Mouse (Mus musculus): ENCODE data around the gene Lbh. TPM values are rescaled to one million over a fixed set of nuclear protein-coding genes. Genes with fewer than 3 reads are reported as not detected.

Lbh gene
- 5.1 and 5.3 TPM in 2 replicates for polyA plus RNA-seq (2014; fragmentation: Nextera tagmentation; extraction: Ambion mirVana)

GRCm38 (mm10) chr17:72918053-72918452, at the start of gene Lbh:
Gene Lbh, plus strand, starts transcription at chr17:72918305.
- Histone ChIP-seq H3K9ac (ENCODE audit: low read length) (peak within 1 kb of the TSS; percentile 91), H3K4me2 (peak within 1 kb of the TSS; percentile 88), H3K4me3 (ENCODE audit: low read depth, low read length) (peak within 1 kb of the TSS; percentile 57), H3K27ac (ENCODE audit: low read depth, low read length) (peak within 1 kb of the TSS; percentile 74), H3K4me1 (ENCODE audit: control insufficient read depth, insufficient read depth, low read length) (peaks cover 16% of the 10 kb centered on the region), H3K27me3 (ENCODE audit: control insufficient read depth, insufficient read depth, low read length) (no peaks in the 10 kb centered on the region), H3K9me3 (ENCODE audit: control insufficient read depth, low read length) (no peaks in the 10 kb centered on the region), H3K36me3 (ENCODE audit: control insufficient read depth, insufficient read depth, low read length) (no peaks in the 10 kb centered on the region)
- under 1% methylated on average over 35 of the region's 35 CpGs for WGBS
- peak; percentile 99 for DNase-seq (ENCODE audit: low spot score, missing footprints)
- ATAC-seq (ENCODE audit: low FRiP score) = peak; percentile 92

- no peaks in the 10 kb centered on the region for H3K27me3 ChIP-seq (ENCODE audit: control insufficient read depth, insufficient read depth, low read length)
- no peaks in the 10 kb centered on the region for H3K9me3 ChIP-seq (ENCODE audit: control insufficient read depth, low read length)
- H3K36me3 ChIP-seq (ENCODE audit: control insufficient read depth, insufficient read depth, low read length) = no peaks in the 10 kb centered on the region
- no peak overlapping the region for H3K27ac ChIP-seq (ENCODE audit: low read depth, low read length)
- no peak overlapping the region for H3K9ac ChIP-seq (ENCODE audit: low read length)
- DNase-seq (ENCODE audit: low spot score, missing footprints) (no peak), ATAC-seq (ENCODE audit: low FRiP score) (no peak)
- H3K4me2 ChIP-seq = no peak overlapping the region
- H3K4me1 ChIP-seq (ENCODE audit: control insufficient read depth, insufficient read depth, low read length) = no peaks in the 10 kb centered on the region
- WGBS = 91% methylated on average over 9 of the region's 9 CpGs
- no peak overlapping the region for H3K4me3 ChIP-seq (ENCODE audit: low read depth, low read length)
Observed at GRCm38 (mm10) chr17:72878979-72879378, 39.1 kb upstream of the Lbh start.

- Histone ChIP-seq H3K27me3 (ENCODE audit: control insufficient read depth, insufficient read depth, low read length) (no peaks in the 10 kb centered on the region), H3K4me2 (no peak overlapping the region), H3K4me1 (ENCODE audit: control insufficient read depth, insufficient read depth, low read length) (no peaks in the 10 kb centered on the region), H3K27ac (ENCODE audit: low read depth, low read length) (no peak overlapping the region), H3K36me3 (ENCODE audit: control insufficient read depth, insufficient read depth, low read length) (no peaks in the 10 kb centered on the region), H3K9me3 (ENCODE audit: control insufficient read depth, low read length) (no peaks in the 10 kb centered on the region), H3K9ac (ENCODE audit: low read length) (no peak overlapping the region), H3K4me3 (ENCODE audit: low read depth, low read length) (no peak overlapping the region)
- WGBS = 79% methylated on average over 3 of the region's 3 CpGs
- no peak for ATAC-seq (ENCODE audit: low FRiP score)
- DNase-seq (ENCODE audit: low spot score, missing footprints) = no peak
Observed at GRCm38 (mm10) chr17:72880156-72880555, 37.9 kb upstream of the Lbh start.

DNA sequence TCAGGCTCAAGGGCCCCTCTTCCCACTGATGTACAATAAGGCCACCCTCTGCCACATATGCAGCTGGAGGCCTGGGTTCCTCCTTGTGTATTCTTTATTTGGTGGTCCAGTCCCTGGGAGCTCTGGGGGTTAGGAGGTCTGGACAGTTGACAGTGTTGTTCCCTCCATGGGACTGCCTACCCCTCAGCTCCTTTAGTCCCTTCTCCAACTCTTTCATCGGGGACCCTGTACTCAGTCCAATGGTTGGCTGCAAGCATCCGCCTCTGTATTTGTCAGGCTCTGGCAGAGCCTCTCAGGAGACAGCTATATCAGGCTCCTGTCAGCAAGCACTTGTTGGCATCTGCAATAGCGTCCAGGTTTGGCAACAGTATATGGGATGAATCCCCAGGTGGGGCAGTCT, 37.1 kb upstream of the Lbh start:
- H3K27ac ChIP-seq (ENCODE audit: low read depth, low read length) = no peak overlapping the region
- no peak for ATAC-seq (ENCODE audit: low FRiP score)
- H3K4me2 ChIP-seq = no peak overlapping the region
- 81% methylated on average over 3 of the region's 3 CpGs for WGBS
- peak; percentile 39 for DNase-seq (ENCODE audit: low spot score, missing footprints)
- no peaks in the 10 kb centered on the region for H3K27me3 ChIP-seq (ENCODE audit: control insufficient read depth, insufficient read depth, low read length)
- H3K36me3 ChIP-seq (ENCODE audit: control insufficient read depth, insufficient read depth, low read length) = no peaks in the 10 kb centered on the region
- H3K4me3 ChIP-seq (ENCODE audit: low read depth, low read length) = no peak overlapping the region
- H3K9me3 ChIP-seq (ENCODE audit: control insufficient read depth, low read length) = no peaks in the 10 kb centered on the region
- H3K9ac ChIP-seq (ENCODE audit: low read length) = no peak overlapping the region
- H3K4me1 ChIP-seq (ENCODE audit: control insufficient read depth, insufficient read depth, low read length) = no peaks in the 10 kb centered on the region

DNA sequence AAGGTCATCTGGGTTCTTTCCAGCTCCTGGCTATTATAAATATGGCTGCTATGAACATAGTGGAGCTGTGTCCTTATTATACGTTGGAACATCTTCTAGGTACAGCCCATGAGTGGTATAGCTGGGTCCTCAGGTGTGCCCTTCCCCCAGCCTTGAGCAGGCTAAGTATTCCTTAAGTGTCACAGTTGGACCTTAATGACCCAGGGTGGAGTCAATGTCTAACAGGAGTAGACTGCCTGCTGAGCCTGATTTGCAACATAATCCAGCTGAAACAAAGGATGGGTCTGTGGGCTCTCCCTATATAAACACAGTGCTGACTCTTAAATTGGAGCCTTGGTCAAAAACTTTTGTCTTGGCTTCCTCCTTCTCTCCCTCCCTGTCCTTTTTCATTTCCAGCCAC, 36.3 kb upstream of the Lbh start:
- no peaks in the 10 kb centered on the region for H3K9me3 ChIP-seq (ENCODE audit: control insufficient read depth, low read length)
- H3K4me1 ChIP-seq (ENCODE audit: control insufficient read depth, insufficient read depth, low read length) = no peaks in the 10 kb centered on the region
- WGBS = 47% methylated on average over 1 of the region's 1 CpGs
- no peaks in the 10 kb centered on the region for H3K36me3 ChIP-seq (ENCODE audit: control insufficient read depth, insufficient read depth, low read length)
- H3K9ac ChIP-seq (ENCODE audit: low read length) = no peak overlapping the region
- DNase-seq (ENCODE audit: low spot score, missing footprints) = no peak
- no peak for ATAC-seq (ENCODE audit: low FRiP score)
- H3K27ac ChIP-seq (ENCODE audit: low read depth, low read length) = no peak overlapping the region
- no peak overlapping the region for H3K4me2 ChIP-seq
- no peaks in the 10 kb centered on the region for H3K27me3 ChIP-seq (ENCODE audit: control insufficient read depth, insufficient read depth, low read length)
- no peak overlapping the region for H3K4me3 ChIP-seq (ENCODE audit: low read depth, low read length)

GRCm38 (mm10) chr17:72889556-72890397, 28.3 kb upstream of the Lbh start:
- no peaks in the 10 kb centered on the region for H3K27me3 ChIP-seq (ENCODE audit: control insufficient read depth, insufficient read depth, low read length)
- ATAC-seq (ENCODE audit: low FRiP score) (peak; percentile 93), DNase-seq (ENCODE audit: low spot score, missing footprints) (peak; percentile 96)
- 9% methylated on average over 18 of the region's 20 CpGs for WGBS
- H3K4me3 ChIP-seq (ENCODE audit: low read depth, low read length) = no peak overlapping the region
- H3K4me1 ChIP-seq (ENCODE audit: control insufficient read depth, insufficient read depth, low read length) = peaks cover 9% of the 10 kb centered on the region; the same call in 1 of the 2 replicates
- H3K36me3 ChIP-seq (ENCODE audit: control insufficient read depth, insufficient read depth, low read length) = no peaks in the 10 kb centered on the region
- H3K9me3 ChIP-seq (ENCODE audit: control insufficient read depth, low read length) = no peaks in the 10 kb centered on the region
- H3K27ac ChIP-seq (ENCODE audit: low read depth, low read length) = no peak overlapping the region
- H3K4me2 ChIP-seq = peak overlapping the region; percentile 2
- peak overlapping the region; percentile 38; the same call in 1 of the 2 replicates for H3K9ac ChIP-seq (ENCODE audit: low read length)

- H3K4me1 ChIP-seq (ENCODE audit: control insufficient read depth, insufficient read depth, low read length) = peaks cover 9% of the 10 kb centered on the region; the same call in 1 of the 2 replicates
- H3K4me3 ChIP-seq (ENCODE audit: low read depth, low read length) = no peak overlapping the region
- no peaks in the 10 kb centered on the region for H3K9me3 ChIP-seq (ENCODE audit: control insufficient read depth, low read length)
- no peaks in the 10 kb centered on the region for H3K36me3 ChIP-seq (ENCODE audit: control insufficient read depth, insufficient read depth, low read length)
- WGBS = 58% methylated on average over 8 of the region's 8 CpGs
- peak; percentile 89 for DNase-seq (ENCODE audit: low spot score, missing footprints)
- H3K9ac ChIP-seq (ENCODE audit: low read length) = no peak overlapping the region
- no peaks in the 10 kb centered on the region for H3K27me3 ChIP-seq (ENCODE audit: control insufficient read depth, insufficient read depth, low read length)
- H3K27ac ChIP-seq (ENCODE audit: low read depth, low read length) = no peak overlapping the region
- H3K4me2 ChIP-seq = no peak overlapping the region
- ATAC-seq (ENCODE audit: low FRiP score) = peak; percentile 63
Observed at GRCm38 (mm10) chr17:72890398-72890898, 27.7 kb upstream of the Lbh start.

DNA sequence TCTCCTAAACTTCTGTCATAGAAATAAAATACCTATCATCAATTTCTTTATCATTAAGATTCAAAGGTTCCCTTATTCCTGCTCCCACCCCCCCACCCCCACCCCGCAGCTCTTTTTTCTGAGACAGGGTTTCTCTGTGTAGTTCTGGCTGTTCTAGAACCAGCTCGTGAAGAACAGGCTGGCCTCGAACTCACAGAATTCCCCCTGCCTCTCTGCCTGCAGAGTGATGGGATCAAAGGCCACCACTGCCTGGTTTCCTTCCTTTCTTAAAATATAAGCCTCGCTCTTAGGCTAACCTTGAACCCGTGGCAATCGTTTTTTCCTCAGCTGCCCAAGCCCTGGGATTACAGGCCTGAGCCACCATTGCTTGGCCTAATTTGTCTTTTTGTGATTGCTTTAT, 26.5 kb upstream of the Lbh start:
- DNase-seq (ENCODE audit: low spot score, missing footprints) (peak; percentile 31), ATAC-seq (ENCODE audit: low FRiP score) (no peak)
- Histone ChIP-seq H3K36me3 (ENCODE audit: control insufficient read depth, insufficient read depth, low read length) (no peaks in the 10 kb centered on the region), H3K4me2 (no peak overlapping the region), H3K9ac (ENCODE audit: low read length) (no peak overlapping the region), H3K27ac (ENCODE audit: low read depth, low read length) (no peak overlapping the region), H3K27me3 (ENCODE audit: control insufficient read depth, insufficient read depth, low read length) (no peaks in the 10 kb centered on the region), H3K4me3 (ENCODE audit: low read depth, low read length) (no peak overlapping the region), H3K4me1 (ENCODE audit: control insufficient read depth, insufficient read depth, low read length) (peaks cover 9% of the 10 kb centered on the region; the same call in 1 of the 2 replicates), H3K9me3 (ENCODE audit: control insufficient read depth, low read length) (no peaks in the 10 kb centered on the region)
- WGBS = 92% methylated on average over 6 of the region's 6 CpGs

DNA sequence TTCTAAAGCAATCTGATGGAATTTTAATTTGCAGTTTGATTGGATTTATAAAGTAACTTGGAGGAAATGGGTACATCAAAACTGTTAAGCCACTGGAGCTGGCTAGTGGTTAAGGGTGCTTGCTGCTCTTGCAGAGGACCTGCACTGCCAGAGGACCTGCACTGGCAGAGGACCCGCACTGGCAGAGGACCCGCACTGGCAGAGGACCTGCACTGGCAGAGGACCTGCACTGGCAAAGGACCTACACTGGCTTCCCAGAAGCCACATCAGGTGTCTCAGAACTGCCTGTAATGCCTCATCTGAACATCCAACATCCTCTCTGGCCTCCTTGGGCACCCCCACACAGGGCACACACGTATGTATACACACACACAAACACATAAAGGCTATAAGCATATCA, 22.6 kb upstream of the Lbh start:
- ATAC-seq (ENCODE audit: low FRiP score) (no peak), DNase-seq (ENCODE audit: low spot score, missing footprints) (peak; percentile 31)
- WGBS = 97% methylated on average over 3 of the region's 3 CpGs
- H3K4me3 ChIP-seq (ENCODE audit: low read depth, low read length) = no peak overlapping the region
- H3K36me3 ChIP-seq (ENCODE audit: control insufficient read depth, insufficient read depth, low read length) = no peaks in the 10 kb centered on the region
- no peaks in the 10 kb centered on the region for H3K9me3 ChIP-seq (ENCODE audit: control insufficient read depth, low read length)
- no peak overlapping the region for H3K9ac ChIP-seq (ENCODE audit: low read length)
- H3K4me2 ChIP-seq = no peak overlapping the region
- H3K27ac ChIP-seq (ENCODE audit: low read depth, low read length) = no peak overlapping the region
- no peaks in the 10 kb centered on the region for H3K27me3 ChIP-seq (ENCODE audit: control insufficient read depth, insufficient read depth, low read length)
- H3K4me1 ChIP-seq (ENCODE audit: control insufficient read depth, insufficient read depth, low read length) = peaks cover 2% of the 10 kb centered on the region; the same call in 1 of the 2 replicates

Measured in midbrain, embryonic 11.5 days (tissue).